Mouse (Mus musculus) CD4-positive, CD25-positive, alpha-beta regulatory T cell, adult 4 months (primary cell): ENCODE data around the gene Arhgap30. TPM values are rescaled to one million over a fixed set of nuclear protein-coding genes. Genes with fewer than 3 reads are reported as not detected.

ENCODE experiments used
- polyA plus RNA-seq, 2 experiments: library from polyadenylated mRNA; unstranded; fragments of 100-300 nt; shearing (Covaris generic); gene quantifications; one replicate each; pipeline ENCODE4 v1.2.1; 2017

Gene Arhgap30
- polyA plus RNA-seq, 2 experiments from 2014 or later: 74.7 to 90.4 TPM

Other genes starting within 250 kb of the Arhgap30 start
- 100 to 1,000 TPM; 135 to 150 TPM for gene Sdhc, start 238.4 kb upstream of the Arhgap30 start, polyA plus RNA-seq
- gene Mpz, start 238.2 kb upstream of the Arhgap30 start, polyA plus RNA-seq: not detected
- gene Pcp4l1, start 192.7 kb upstream of the Arhgap30 start, polyA plus RNA-seq: not detected
- gene Nr1i3, start 175.0 kb upstream of the Arhgap30 start, polyA plus RNA-seq: under 1 TPM; 0.15 to 0.54 TPM
- gene Tomm40l, start 166.4 kb upstream of the Arhgap30 start, polyA plus RNA-seq: 10 to 100 TPM; 24.0 to 48.7 TPM
- gene Apoa2, start 163.9 kb upstream of the Arhgap30 start, polyA plus RNA-seq: under 1 TPM in 1 of 2 experiments, not detected in 1; 0.75 TPM
- 1 to 10 TPM; 1.8 to 3.5 TPM for gene Fcer1g, start 154.6 kb upstream of the Arhgap30 start, polyA plus RNA-seq
- gene Adamts4, start 138.5 kb upstream of the Arhgap30 start, polyA plus RNA-seq: under 1 TPM in 1 of 2 experiments, not detected in 1; 0.13 TPM
- gene Ndufs2, start 137.6 kb upstream of the Arhgap30 start, polyA plus RNA-seq: 100 to 1,000 TPM; 115 to 119 TPM
- 10 to 100 TPM; 56.0 to 93.6 TPM for gene B4galt3, start 118.6 kb upstream of the Arhgap30 start, polyA plus RNA-seq
- gene Ppox, start 107.8 kb upstream of the Arhgap30 start, polyA plus RNA-seq: 100 to 1,000 TPM in 1 of 2 experiments, 10 to 100 TPM in 1; 70.8 to 108 TPM
- 10 to 100 TPM; 22.6 to 27.9 TPM for gene Usp21, start 101.0 kb upstream of the Arhgap30 start, polyA plus RNA-seq
- 10 to 100 TPM; 74.0 to 84.4 TPM for gene Ufc1, start 93.9 kb upstream of the Arhgap30 start, polyA plus RNA-seq
- gene Dedd, start 59.8 kb upstream of the Arhgap30 start, polyA plus RNA-seq: 10 to 100 TPM; 36.8 to 43.8 TPM
- 10 to 100 TPM; 31.7 to 40.3 TPM for gene Nit1, start 43.3 kb upstream of the Arhgap30 start, polyA plus RNA-seq
- 10 to 100 TPM; 69.6 to 75.8 TPM for gene Pfdn2, start 43.3 kb upstream of the Arhgap30 start, polyA plus RNA-seq
- gene Klhdc9, start 28.2 kb upstream of the Arhgap30 start, polyA plus RNA-seq: under 1 TPM; 0.36 to 0.72 TPM
- under 1 TPM in 1 of 2 experiments, not detected in 1; 0.12 TPM for gene Nectin4, start 18.9 kb upstream of the Arhgap30 start, polyA plus RNA-seq
- 100 to 1,000 TPM in 1 of 2 experiments, 10 to 100 TPM in 1; 62.2 to 115 TPM for gene Usf1, start 22.4 kb downstream of the Arhgap30 start, polyA plus RNA-seq
- 10 to 100 TPM; 10.0 to 20.1 TPM for gene Tstd1, start 29.9 kb downstream of the Arhgap30 start, polyA plus RNA-seq
- 1 to 10 TPM in 1 of 2 experiments, under 1 TPM in 1; 0.16 to 1.1 TPM for gene F11r, start 48.6 kb downstream of the Arhgap30 start, polyA plus RNA-seq
- 10 to 100 TPM; 10.5 to 11.7 TPM for gene Alyref2, start 114.5 kb downstream of the Arhgap30 start, polyA plus RNA-seq
- gene Itln1, start 146.3 kb downstream of the Arhgap30 start, polyA plus RNA-seq: not detected
- 1 to 10 TPM in 1 of 2 experiments, under 1 TPM in 1; 0.55 to 1.3 TPM for gene Cd244a, start 170.2 kb downstream of the Arhgap30 start, polyA plus RNA-seq
- 100 to 1,000 TPM in 1 of 2 experiments, 10 to 100 TPM in 1; 52.9 to 159 TPM for gene Ly9, start 218.5 kb downstream of the Arhgap30 start, polyA plus RNA-seq